Mouse (Mus musculus): ENCODE data around the gene Fhdc1. TPM values are rescaled to one million over a fixed set of nuclear protein-coding genes. Genes with fewer than 3 reads are reported as not detected.
A peak's percentile ranks its signal among the peaks of the same experiment; 100 is the strongest.

Gene Fhdc1
- polyA plus RNA-seq, 1 experiment from 2014 or later: 14.5 TPM

- Histone ChIP-seq H3K27ac (ENCODE audit: low read length) (no peak overlapping the region), H3K4me1 (replicated peaks; ENCODE audit: control insufficient read depth, insufficient read depth, low read length) (peaks cover 7% of the 10 kb centered on the region), H3K4me2 (ENCODE audit: low read depth, low read length) (no peak overlapping the region), H3K36me3 (ENCODE audit: control insufficient read depth, insufficient read depth, low read length) (no peaks in the 10 kb centered on the region), H3K27me3 (ENCODE audit: control insufficient read depth, insufficient read depth, low read depth, low read length) (no peaks in the 10 kb centered on the region), H3K4me3 (ENCODE audit: low read length) (no peak overlapping the region), H3K9me3 (ENCODE audit: control insufficient read depth, low read length) (no peaks in the 10 kb centered on the region), H3K9ac (ENCODE audit: low read length) (no peak overlapping the region)
- no peak for ATAC-seq (ENCODE audit: low read depth)
- WGBS: 24% methylated on average over 5 of the region's 5 CpGs
Observed at GRCm38 (mm10) chr3:84403389-84403788, 76.8 kb downstream of the Fhdc1 start.

- no peak overlapping the region for H3K27ac ChIP-seq (ENCODE audit: low read length)
- no peak overlapping the region for H3K4me2 ChIP-seq (ENCODE audit: low read depth, low read length)
- no peaks in the 10 kb centered on the region for H3K9me3 ChIP-seq (ENCODE audit: control insufficient read depth, low read length)
- H3K27me3 ChIP-seq (ENCODE audit: control insufficient read depth, insufficient read depth, low read depth, low read length): no peaks in the 10 kb centered on the region
- H3K36me3 ChIP-seq (ENCODE audit: control insufficient read depth, insufficient read depth, low read length): no peaks in the 10 kb centered on the region
- no peak overlapping the region for H3K4me3 ChIP-seq (ENCODE audit: low read length)
- H3K9ac ChIP-seq (ENCODE audit: low read length): no peak overlapping the region
- WGBS: 23% methylated on average over 2 of the region's 2 CpGs
- ATAC-seq (ENCODE audit: low read depth): no peak
- H3K4me1 ChIP-seq (replicated peaks; ENCODE audit: control insufficient read depth, insufficient read depth, low read length): peaks cover 6% of the 10 kb centered on the region; the same call in 1 of the 2 replicates
Observed at GRCm38 (mm10) chr3:84402716-84403115, 77.5 kb downstream of the Fhdc1 start.

- H3K27me3 ChIP-seq (ENCODE audit: control insufficient read depth, insufficient read depth, low read depth, low read length): no peaks in the 10 kb centered on the region
- no peak overlapping the region for H3K9ac ChIP-seq (ENCODE audit: low read length)
- H3K4me3 ChIP-seq (ENCODE audit: low read length): no peak overlapping the region
- H3K9me3 ChIP-seq (ENCODE audit: control insufficient read depth, low read length): no peaks in the 10 kb centered on the region
- no peak for ATAC-seq (ENCODE audit: low read depth)
- 0 out of 2 replicates have a peak, but pooled peaks cover 2% of the 10 kb centered on the region for H3K4me1 ChIP-seq (replicated peaks; ENCODE audit: control insufficient read depth, insufficient read depth, low read length)
- no peak overlapping the region for H3K27ac ChIP-seq (ENCODE audit: low read length)
- no peaks in the 10 kb centered on the region for H3K36me3 ChIP-seq (ENCODE audit: control insufficient read depth, insufficient read depth, low read length)
- WGBS: 66% methylated on average over 4 of the region's 4 CpGs
- H3K4me2 ChIP-seq (ENCODE audit: low read depth, low read length): no peak overlapping the region
Observed at GRCm38 (mm10) chr3:84397976-84398375, 82.3 kb downstream of the Fhdc1 start.

GRCm38 (mm10) chr3:84396240-84396639, 84.0 kb downstream of the Fhdc1 start:
- Histone ChIP-seq H3K4me3 (ENCODE audit: low read length) (no peak overlapping the region), H3K4me2 (ENCODE audit: low read depth, low read length) (no peak overlapping the region), H3K27ac (ENCODE audit: low read length) (peak overlapping the region; percentile 40; the same call in 1 of the 2 replicates), H3K27me3 (ENCODE audit: control insufficient read depth, insufficient read depth, low read depth, low read length) (no peaks in the 10 kb centered on the region), H3K9me3 (ENCODE audit: control insufficient read depth, low read length) (0 out of 2 replicates have a peak, but pooled peaks cover 1% of the 10 kb centered on the region), H3K4me1 (replicated peaks; ENCODE audit: control insufficient read depth, insufficient read depth, low read length) (0 out of 2 replicates have a peak, but pooled peaks cover 2% of the 10 kb centered on the region), H3K36me3 (ENCODE audit: control insufficient read depth, insufficient read depth, low read length) (no peaks in the 10 kb centered on the region), H3K9ac (ENCODE audit: low read length) (no peak overlapping the region)
- peak; percentile 67; the same call in 1 of the 2 replicates for ATAC-seq (ENCODE audit: low read depth)
- 50% methylated on average over 2 of the region's 2 CpGs for WGBS

GRCm38 (mm10) chr3:84395840-84396239, 84.4 kb downstream of the Fhdc1 start:
- 0 out of 2 replicates have a peak, but pooled peaks cover 2% of the 10 kb centered on the region for H3K4me1 ChIP-seq (replicated peaks; ENCODE audit: control insufficient read depth, insufficient read depth, low read length)
- peak; percentile 92 for ATAC-seq (ENCODE audit: low read depth)
- no peak overlapping the region for H3K4me2 ChIP-seq (ENCODE audit: low read depth, low read length)
- H3K27me3 ChIP-seq (ENCODE audit: control insufficient read depth, insufficient read depth, low read depth, low read length): no peaks in the 10 kb centered on the region
- H3K4me3 ChIP-seq (ENCODE audit: low read length): no peak overlapping the region
- peak overlapping the region; percentile 40; the same call in 1 of the 2 replicates for H3K27ac ChIP-seq (ENCODE audit: low read length)
- no peak overlapping the region for H3K9ac ChIP-seq (ENCODE audit: low read length)
- H3K36me3 ChIP-seq (ENCODE audit: control insufficient read depth, insufficient read depth, low read length): no peaks in the 10 kb centered on the region
- H3K9me3 ChIP-seq (ENCODE audit: control insufficient read depth, low read length): 0 out of 2 replicates have a peak, but pooled peaks cover 4% of the 10 kb centered on the region

- ATAC-seq (ENCODE audit: low read depth): no peak
- no peak overlapping the region for H3K4me3 ChIP-seq (ENCODE audit: low read length)
- no peak overlapping the region for H3K4me2 ChIP-seq (ENCODE audit: low read depth, low read length)
- H3K27me3 ChIP-seq (ENCODE audit: control insufficient read depth, insufficient read depth, low read depth, low read length): no peaks in the 10 kb centered on the region
- H3K9me3 ChIP-seq (ENCODE audit: control insufficient read depth, low read length): 0 out of 2 replicates have a peak, but pooled peaks cover 4% of the 10 kb centered on the region
- no peak overlapping the region for H3K27ac ChIP-seq (ENCODE audit: low read length)
- 69% methylated on average over 8 of the region's 8 CpGs for WGBS
- no peaks in the 10 kb centered on the region for H3K36me3 ChIP-seq (ENCODE audit: control insufficient read depth, insufficient read depth, low read length)
- H3K9ac ChIP-seq (ENCODE audit: low read length): no peak overlapping the region
- 0 out of 2 replicates have a peak, but pooled peaks cover 2% of the 10 kb centered on the region for H3K4me1 ChIP-seq (replicated peaks; ENCODE audit: control insufficient read depth, insufficient read depth, low read length)
Observed at GRCm38 (mm10) chr3:84394841-84395447, 85.3 kb downstream of the Fhdc1 start.

Other genes with a start within 250 kb of the Fhdc1 start
- gene Trim2, start 173.6 kb downstream of the Fhdc1 start, polyA plus RNA-seq (2015; fragmentation: Nextera tagmentation; extraction: Ambion mirVana): 31.9 and 36.2 TPM in 2 replicates
- gene Arfip1, start 102.2 kb upstream of the Fhdc1 start, polyA plus RNA-seq (2015; fragmentation: Nextera tagmentation; extraction: Ambion mirVana): 65.4 and 65.6 TPM in 2 replicates
- gene Tigd4, start 113.1 kb upstream of the Fhdc1 start, polyA plus RNA-seq (2015; fragmentation: Nextera tagmentation; extraction: Ambion mirVana): 0.23 and 0.28 TPM in 2 replicates
- 3.4 and 4.1 TPM in 2 replicates for gene Tmem154, start 185.8 kb upstream of the Fhdc1 start, polyA plus RNA-seq (2015; fragmentation: Nextera tagmentation; extraction: Ambion mirVana)

Data from lung, embryonic 16.5 days (tissue).